Mouse (Mus musculus): ENCODE measurements around the gene Fam129a. TPM values are rescaled to one million over a fixed set of nuclear protein-coding genes. Genes with fewer than 3 reads are reported as not detected.
A peak's percentile ranks its signal among the peaks of the same experiment; 100 is the strongest.
"Not testable (repeated sequence)": the region's sequence is repeated elsewhere in the genome, so short reads cannot be mapped to it uniquely, and the experiment has no call there.

The Fam129a gene
- total RNA-seq, 2 experiments from 2014 or later: 4.8 to 6.1 TPM

DNA sequence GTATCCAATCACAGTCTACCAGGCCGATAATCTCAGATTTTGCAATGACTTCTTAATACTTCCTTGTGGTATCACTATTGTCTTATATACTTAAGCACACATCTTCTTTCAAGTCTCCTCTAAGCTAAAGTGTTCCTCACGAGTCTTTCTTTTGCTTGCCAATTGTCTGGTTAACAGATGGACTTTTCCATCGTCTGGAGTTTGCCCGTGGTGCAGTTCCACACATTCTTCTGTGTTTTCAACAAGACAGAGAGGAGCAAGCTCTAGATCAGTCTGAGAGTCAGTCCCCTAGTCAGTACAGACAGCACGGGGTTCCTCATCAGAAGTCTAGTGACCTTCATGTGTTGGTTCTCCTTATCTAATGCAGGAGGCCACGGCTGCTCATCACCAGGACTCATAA lies 10.5 kb downstream of the Fam129a start:
- intact Hi-C loops (cut with DNase I): no loop called here
- no peak for DNase-seq (ENCODE audit: extremely low spot score in 1 of 2, low spot score in 2 of 2)

DNA sequence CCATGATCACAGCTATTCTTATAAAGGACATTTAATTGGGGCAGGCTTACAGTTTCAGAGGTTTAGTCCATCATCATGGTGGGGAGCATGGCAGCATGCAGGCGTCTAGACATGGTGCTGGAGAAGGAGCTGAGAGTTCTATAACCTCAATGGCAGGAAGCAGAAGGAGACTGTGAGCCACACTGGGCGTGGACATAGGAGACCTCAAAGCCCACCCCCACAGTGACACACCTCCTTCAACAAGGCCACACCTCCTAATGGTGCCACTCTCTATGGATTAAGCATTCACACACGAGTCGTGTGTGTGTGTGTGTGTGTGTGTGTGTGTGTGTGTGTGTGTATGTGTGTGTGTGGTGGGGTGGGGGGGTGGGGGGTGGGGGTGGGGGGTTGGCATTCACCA lies 11.0 kb downstream of the Fam129a start:
- intact Hi-C loops (cut with DNase I): no loop called here

DNA sequence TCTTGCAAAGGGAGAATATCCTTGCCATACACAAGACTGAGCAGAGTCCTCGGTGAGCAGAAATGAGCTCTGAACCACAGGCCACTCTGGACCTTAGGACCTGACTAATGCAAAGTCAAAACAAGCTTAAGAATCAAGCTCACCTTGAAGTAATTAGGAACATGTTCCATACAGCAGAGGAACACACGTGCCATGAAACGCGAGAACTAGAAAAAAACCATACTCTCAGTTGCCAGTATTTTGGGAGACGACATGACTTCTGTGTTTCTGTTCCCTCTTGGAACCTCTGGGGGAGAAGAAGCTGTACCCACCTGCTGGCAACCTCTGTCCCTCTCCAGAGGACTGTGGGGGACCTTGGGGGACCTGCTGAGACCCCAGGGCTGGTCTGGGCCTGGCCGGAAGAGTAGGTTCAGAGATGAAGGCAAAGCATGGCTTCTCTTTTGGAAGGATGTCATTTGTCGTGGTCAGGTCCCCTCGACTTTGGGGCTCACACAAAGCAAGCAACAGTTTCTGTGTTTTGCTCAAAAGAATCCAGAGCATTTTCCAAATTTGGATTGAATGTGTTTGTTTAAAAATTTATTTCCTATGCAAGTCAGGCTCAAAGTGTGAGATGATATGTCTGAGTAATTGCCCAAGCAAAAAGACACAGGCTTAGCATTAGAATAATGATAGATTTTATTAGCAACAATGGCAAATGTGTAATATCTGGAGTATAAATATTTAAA lies 12.6 kb downstream of the Fam129a start:
- intact Hi-C loops (cut with DNase I): no loop called here
- DNase-seq (ENCODE audit: extremely low spot score in 1 of 2, low spot score in 2 of 2): no peak

More for the DNA sequence above, 11.0 kb downstream of the Fam129a start:
- no peak for DNase-seq (ENCODE audit: extremely low spot score in 1 of 2, low spot score in 2 of 2)

DNA sequence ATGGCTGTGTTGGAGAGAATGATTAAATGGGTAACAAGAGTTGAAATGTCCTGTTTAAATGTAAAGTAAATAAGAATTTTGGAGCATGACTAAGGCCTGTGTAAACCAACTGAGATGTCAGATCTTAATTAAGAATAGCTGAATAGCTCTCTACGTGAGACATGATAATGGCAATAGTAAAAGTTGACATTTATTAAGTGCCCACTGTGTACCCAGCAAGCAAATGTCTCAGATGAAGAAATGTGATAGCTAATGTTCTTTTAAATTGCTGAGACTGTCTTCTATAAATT lies 13.1 kb downstream of the Fam129a start:
- no peak for DNase-seq (ENCODE audit: extremely low spot score in 1 of 2, low spot score in 2 of 2)
- intact Hi-C loops (cut with DNase I): no loop called here

DNA sequence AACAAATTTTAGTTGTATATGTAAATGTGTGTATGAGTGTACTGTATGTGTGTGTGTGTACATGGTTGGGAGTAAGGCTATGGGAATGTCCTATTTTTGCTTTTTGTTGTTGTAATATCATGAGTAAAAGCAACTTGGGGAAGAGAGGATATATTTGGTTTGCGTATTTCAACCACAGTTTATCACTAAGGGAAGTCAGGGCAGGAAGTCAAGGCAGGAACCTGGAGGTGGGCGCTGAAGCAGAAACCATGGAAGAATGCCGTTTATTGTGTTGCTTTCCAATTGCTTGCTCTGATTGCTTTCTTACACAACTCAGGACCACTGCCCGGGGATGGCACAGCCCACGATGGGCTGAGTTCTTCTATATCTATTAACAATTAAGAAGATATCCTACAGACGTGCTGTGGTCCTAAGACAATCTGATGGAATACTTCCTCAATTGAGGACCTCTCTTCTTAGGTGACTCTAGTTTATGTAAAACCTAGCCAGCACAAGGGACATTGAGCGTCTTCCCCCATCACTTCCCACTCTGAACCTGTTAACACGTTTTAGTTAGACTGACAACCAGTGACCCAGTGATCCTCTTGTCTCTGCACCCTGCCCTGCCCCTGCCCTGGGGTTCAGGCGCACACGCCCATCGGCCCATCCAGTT lies 13.7 kb downstream of the Fam129a start:
- DNase-seq (ENCODE audit: extremely low spot score in 1 of 2, low spot score in 2 of 2): no peak
- intact Hi-C loops (cut with DNase I): no loop called here

DNA sequence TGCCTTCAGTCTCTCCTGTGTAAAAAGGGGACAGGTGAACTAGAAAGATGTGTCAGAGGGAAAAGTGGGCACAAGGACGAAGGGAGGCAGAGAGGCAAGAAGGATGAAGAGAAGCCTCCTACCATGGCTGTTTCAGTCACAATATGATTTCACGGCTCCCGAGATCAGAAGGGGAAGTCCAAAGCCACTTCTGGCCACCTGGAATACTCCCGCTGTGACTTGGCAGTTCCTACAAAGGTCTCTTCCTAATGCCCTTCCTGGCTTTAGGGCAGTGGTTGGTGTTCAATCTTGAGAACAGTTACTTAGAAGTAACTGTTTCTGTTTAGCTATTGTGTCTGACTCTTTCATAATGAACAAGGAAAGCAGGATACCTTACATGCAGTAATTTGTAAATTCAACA lies 14.7 kb downstream of the Fam129a start:
- peak in 1 of 2 experiments; percentile 61 for DNase-seq (ENCODE audit: extremely low spot score in 1 of 2, low spot score in 2 of 2)
- intact Hi-C loops (cut with DNase I): no loop called here

DNA sequence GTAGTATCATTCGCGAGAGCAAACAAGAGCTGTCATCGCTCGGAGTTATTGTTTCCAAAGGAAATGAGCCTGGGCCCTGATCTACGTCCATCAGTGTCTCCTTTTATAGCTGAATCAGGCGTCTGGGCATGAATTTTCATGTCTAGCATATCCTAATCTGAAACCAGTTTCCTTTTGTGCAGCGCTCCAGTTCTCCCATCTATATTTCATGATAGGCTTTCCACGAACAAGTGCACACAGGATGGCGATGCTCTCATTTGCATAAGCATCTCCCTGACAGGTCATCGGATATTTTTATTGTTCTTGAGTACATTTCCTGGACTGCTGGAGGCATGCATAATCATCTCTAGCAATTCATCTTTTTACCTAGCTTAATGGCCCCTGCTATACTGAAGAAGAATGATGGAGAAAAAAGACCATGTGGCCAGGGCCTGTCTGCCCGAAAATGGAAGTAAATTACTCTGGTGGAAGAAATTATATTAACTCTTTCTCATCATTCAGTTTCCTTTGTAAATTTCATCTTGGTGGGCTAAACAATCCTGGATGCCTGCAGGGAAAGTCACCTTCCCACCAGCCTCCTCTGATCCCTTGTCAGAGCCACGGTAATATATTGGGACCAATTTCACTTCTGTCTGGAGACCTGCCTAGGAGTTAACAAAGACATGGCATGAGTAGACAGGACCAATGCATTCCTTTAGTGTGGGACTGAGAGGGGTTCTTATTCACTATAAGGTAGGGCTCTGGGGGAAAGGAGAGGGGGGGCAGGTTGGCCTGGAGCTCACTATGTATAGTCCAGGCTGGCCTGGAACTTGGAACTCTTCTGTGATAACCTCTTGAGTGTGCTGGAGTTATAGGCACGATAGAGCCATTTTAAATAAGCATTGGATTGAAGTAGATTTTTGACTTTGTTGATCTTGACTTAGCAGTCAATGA lies 21.4 kb downstream of the Fam129a start:
- no peak for DNase-seq (ENCODE audit: extremely low spot score in 1 of 2, low spot score in 2 of 2)
- intact Hi-C loops (cut with DNase I): no loop called here

DNA sequence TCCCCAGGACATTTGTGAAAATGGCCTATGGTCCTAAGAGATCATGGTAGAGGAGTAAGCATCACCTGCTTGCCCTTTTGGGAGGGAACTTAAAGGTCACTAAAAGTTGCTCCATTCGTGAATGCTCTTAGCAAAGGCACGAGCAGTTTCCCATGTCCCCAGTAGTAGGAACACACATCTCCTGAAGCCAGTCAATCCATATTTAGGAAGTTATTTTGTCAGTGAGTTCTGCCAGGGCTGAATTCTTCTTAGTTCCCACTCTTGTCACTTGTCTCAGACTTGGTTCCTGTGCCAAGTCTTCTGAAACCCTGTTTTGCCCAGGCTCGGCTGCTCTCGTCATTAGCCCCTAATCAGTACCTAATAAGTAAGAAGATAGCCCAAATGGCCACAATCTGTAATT lies 23.9 kb downstream of the Fam129a start:
- intact Hi-C loops (cut with DNase I): no loop called here
- no peak for DNase-seq (ENCODE audit: extremely low spot score in 1 of 2, low spot score in 2 of 2)

DNA sequence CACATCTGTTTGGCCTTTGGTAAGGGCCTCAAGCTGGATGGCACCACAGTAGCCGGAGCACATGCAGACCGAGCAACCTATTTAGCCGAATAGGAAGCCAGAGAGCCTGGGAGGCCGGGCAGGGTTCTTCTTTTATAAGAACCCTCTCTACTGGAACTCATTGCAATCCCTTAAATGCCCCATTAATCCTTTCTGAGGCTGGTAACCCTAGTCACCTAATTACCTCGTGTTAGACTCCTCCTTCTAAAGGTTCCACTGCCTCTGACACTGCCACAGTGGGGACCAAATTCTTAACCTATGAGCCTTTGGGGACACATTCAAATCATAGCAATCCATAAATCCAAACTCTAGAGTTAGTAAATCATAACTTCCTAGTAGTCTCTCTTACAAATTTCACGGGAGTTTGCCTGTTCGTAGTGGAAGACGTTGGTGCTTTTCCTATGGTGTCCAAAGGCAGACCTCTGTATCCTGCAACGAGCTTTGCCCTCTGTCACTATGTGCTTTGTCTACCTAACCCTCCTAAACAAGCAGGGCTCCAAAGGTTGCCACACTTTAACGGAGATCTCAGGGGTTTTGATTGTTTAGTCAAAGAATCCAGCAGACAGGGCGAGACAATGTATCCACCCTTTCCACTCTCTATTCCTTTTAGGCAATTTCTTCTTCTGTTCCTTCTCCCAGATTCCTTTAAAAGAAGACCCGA lies 24.8 kb downstream of the Fam129a start:
- intact Hi-C loops (cut with DNase I): no loop called here
- DNase-seq (ENCODE audit: extremely low spot score in 1 of 2, low spot score in 2 of 2): no peak

DNA sequence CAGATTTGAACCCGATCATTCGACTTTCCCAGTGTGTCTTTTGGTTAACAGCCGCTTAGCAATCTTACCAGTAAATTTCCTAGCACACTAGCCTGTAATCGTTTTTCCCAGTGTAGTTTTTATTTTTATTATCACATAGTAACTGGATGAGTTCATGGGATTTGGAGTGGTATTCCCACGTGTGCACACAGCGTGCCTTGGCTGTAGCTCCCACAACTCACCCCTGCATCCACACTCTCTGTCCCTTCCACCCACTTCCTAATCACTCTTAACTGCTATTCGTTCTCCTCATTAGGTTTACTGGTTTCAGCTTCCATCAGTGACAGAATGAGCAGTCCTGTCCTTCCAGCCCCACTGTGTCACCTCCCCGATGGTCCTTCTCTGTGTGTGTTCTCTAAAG lies 25.6 kb downstream of the Fam129a start:
- no peak for DNase-seq (ENCODE audit: extremely low spot score in 1 of 2, low spot score in 2 of 2)
- intact Hi-C loops (cut with DNase I): no loop called here

DNA sequence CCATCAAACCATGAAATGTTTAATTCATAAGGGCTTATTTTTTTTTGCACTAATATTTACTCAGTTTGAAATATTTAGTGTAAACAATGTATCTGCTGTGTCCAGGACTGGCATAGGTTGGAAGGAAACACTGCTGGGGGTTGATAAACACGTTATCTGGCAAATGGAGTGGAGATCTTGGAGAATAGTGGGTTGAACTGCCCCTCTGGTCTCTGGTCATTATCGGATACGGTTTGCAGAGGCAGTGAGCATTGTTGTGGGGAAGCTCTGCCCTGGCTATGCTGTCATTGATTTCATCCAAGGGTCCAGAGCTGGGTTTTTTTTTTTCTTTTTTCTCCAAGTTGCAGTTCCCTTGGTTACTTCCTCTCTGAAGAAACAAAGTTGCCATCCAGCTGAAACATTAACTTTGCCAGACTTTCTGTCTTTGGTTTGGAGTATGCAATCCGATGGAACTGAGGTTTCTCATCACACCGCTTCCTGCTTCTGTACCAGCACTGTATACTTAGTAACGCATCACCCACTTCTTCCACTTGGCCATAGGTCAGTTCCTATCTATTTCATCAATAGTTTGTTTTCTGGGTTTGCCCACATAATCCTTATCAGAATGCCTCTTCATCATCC lies 26.8 kb downstream of the Fam129a start:
- DNase-seq (ENCODE audit: extremely low spot score in 1 of 2, low spot score in 2 of 2): no peak
- intact Hi-C loops (cut with DNase I): no loop called here

DNA sequence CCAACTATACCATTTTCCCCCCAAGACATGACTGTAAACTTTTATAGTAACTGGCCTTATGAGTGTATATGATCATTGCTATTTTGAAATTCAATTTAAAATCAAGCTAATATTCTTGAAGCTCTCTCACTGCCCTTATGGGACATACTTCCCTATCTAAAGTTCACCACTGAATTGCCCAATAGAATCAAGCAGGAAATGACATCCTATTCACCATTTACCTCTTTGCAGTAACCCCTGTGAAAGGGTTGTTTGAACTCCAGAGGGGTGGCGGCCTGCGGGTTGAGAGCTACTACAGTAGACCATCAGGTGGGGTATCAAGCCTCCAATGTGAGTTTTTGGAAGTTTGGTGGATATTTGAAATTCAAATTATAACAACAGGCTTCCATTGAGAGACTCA lies 27.9 kb downstream of the Fam129a start:
- intact Hi-C loops (cut with DNase I): no loop called here
- no peak for DNase-seq (ENCODE audit: extremely low spot score in 1 of 2, low spot score in 2 of 2)

DNA sequence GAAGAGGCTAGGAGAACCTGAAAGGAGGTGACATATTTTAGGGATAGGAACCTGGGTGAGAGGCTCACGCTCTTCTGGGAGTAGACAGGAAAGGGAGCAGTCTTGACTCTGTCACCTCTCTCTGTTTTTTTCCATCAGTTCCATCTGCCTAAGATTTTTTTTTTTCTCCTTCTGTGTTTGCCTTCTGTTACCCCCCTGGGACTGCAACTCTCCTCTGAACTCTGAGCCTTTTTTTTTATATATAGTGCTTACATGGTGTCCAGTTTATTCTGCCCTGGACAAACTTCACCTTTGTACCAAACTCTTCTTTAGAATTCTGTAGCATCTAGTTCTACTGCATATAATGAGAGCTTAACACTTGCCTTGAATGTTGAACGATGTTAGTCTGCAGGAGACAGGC lies 33.3 kb downstream of the Fam129a start:
- no peak for DNase-seq (ENCODE audit: extremely low spot score in 1 of 2, low spot score in 2 of 2)
- intact Hi-C loops (cut with DNase I): no loop called here

DNA sequence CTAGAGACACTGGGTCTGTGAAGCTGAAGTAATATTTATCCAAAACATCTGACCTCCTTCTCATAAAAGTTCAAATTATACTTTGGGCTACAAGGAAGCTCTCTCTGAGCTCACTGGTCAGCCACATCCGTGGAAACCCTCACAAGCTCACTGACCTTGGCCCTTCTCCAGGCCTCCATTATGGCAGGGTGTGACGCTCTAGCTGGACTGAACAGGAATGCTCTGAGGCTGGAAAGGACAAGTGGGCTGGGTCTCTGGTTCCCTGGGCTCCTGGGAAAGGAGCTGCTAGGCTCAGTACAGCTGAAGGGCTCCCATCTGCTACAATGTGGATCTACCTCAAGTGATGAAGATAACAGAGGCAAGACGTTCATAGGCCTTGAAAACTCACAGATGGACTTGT lies 37.0 kb downstream of the Fam129a start:
- intact Hi-C loops (cut with DNase I): not testable (repeated sequence)
- DNase-seq (ENCODE audit: extremely low spot score in 1 of 2, low spot score in 2 of 2): peak in 1 of 2 experiments; percentile 41

DNA sequence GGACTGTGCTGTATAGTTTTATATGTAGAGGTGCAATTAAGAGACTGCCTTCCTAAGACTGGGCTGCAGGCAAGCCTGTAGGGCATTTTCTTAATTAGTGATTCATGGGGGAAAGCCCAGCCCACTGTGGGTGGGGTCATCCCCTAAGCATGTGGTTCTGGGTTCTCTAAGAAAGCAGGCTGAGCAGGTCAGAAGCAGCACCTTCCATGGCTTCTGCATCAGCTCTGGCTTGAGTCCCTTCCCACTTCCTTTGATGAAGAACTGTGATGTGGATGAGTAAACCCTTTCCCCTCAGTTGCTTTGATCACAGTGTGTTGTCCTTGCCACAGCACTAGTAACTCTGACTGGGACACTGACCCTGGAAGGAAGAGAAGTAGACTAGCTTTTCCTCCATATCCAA lies 39.6 kb downstream of the Fam129a start:
- DNase-seq (ENCODE audit: extremely low spot score in 1 of 2, low spot score in 2 of 2): no peak
- intact Hi-C loops (cut with DNase I): no loop called here

DNA sequence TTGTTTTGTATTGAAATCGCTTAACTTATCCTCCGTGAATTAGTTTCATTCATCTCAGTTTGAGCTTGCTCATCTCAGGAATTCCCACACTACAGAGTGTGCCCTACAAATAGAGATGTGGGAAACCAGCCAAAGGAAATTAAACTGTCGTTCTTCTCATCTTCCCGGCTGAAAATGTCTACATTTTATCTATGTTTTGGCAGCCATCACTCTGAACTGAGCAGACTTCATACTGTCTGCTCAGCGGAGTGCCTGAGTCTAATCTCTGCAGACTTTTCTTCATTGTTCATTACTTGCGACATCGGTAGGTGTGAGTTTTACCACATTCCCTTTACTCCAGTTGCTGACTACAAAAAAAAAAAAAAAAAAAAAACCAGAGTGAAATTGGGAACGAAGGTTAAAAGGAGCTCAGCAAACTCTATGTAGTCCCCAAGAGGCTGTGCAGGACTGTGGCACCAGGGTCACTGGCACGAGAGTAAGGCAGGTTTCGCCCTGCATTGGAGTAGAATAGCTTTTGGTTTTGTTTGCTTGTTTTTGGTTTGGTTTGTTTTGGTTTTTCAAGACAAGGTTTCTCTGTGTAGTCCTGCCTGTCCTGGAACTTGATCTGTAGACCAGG lies 43.4 kb downstream of the Fam129a start:
- intact Hi-C loops (cut with DNase I): no loop called here
- DNase-seq (ENCODE audit: extremely low spot score in 1 of 2, low spot score in 2 of 2): no peak

DNA sequence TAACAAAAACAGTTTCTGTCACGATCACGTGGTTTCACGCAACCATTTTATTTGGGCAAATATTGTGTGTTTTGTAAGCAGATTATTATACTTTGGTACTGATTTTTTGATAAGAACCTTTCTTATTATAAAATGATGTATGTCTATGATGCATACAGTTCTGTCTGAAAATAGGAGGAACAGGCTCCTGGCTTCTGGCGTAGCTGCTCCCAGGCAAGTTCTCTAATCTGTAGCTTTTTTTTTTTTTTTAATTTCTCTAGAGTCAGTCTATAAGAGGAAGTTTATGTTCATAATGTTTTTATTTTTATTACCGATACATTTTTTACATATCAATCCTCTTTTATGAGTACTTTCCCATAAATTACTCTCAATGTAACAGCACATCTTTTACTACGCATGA lies 44.6 kb downstream of the Fam129a start:
- intact Hi-C loops (cut with DNase I): no loop called here

DNA sequence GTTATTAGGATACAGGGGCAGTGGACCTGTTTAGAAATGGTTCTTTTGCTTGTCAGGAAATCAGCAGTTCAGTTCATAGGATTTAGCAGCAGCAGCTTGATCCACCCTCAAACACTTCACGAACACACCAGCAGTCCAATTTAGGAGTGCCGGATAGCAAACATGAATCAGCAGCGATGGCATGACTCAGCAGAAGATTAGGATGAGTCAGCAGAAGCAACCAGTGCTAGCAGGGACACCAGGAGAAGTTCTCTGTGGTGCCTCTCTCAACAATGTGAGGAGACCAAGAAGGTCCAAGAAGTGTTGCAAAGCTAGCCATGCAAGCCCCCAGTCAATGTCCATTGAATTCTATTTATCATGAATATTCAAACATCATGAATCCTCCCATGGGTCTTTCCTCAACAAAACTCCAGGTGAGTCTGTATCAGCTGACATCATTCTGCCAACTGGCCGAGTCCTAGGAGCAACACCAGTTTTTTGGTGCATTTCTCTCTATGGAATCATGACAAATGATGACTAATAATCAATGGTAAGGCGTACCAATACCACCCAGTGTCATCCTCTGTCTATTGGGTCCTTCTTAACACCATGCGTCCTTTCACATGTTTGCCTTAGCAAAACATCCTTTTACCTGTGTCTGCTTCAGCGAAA lies 45.7 kb downstream of the Fam129a start:
- intact Hi-C loops (cut with DNase I): no loop called here
- no peak for DNase-seq (ENCODE audit: extremely low spot score in 1 of 2, low spot score in 2 of 2)

More for the DNA sequence above, 44.6 kb downstream of the Fam129a start:
- no peak for DNase-seq (ENCODE audit: extremely low spot score in 1 of 2, low spot score in 2 of 2)
